Mouse (Mus musculus) brown adipose tissue, adult 24 weeks (tissue): ENCODE measurements around the gene Stk36. TPM values are rescaled to one million over a fixed set of nuclear protein-coding genes. Genes with fewer than 3 reads are reported as not detected.

Source experiments
- H3K27ac ChIP-seq: fragments of 200-500 bp; replicated peaks from 2 replicates; pipeline ENCODE4 v1.5.1; 2012; ENCODE audit warnings: low read depth, mild to moderate bottlenecking, low read length
- H3K4me1 ChIP-seq: fragments of 200-500 bp; 2 replicates; pipeline ENCODE4 v1.6.1; 2012; ENCODE audit warnings: low read length, mixed read lengths; ENCODE audit not compliant: control insufficient read depth, insufficient read depth, insufficient read length
- H3K4me3 ChIP-seq: fragments of 200-500 bp; 2 replicates; pipeline ENCODE4 v1.5.1; 2012; ENCODE audit warnings: low read depth, mild to moderate bottlenecking, low read length, moderate library complexity; ENCODE audit not compliant: insufficient read depth
- polyA plus RNA-seq: library from polyadenylated mRNA; stranded (reverse); fragments of >200 nt; gene quantifications from 2 replicates; pipeline ENCODE4 v1.2.4, GENCODE M21; 2012; ENCODE audit not compliant: missing spikeins, insufficient read depth, insufficient read length

The Stk36 gene
- polyA plus RNA-seq, result 0.58 and 1.5 TPM in 2 replicates

GRCm38 (mm10) chr1:74601267-74601962 lies at the start of gene Stk36, which contains the start of gene Rnf25:
Gene Stk36 (plus strand): TSS chr1:74601445.
Gene Rnf25 (minus strand): TSS chr1:74601397.
- Histone ChIP-seq H3K4me1 (0 out of 2 replicates have a peak, but pooled peaks cover 2% of the 10 kb centered on the region), H3K27ac (peak within 1 kb of the TSS; percentile 86), H3K4me3 (peak within 1 kb of the TSS; percentile 95)

DNA sequence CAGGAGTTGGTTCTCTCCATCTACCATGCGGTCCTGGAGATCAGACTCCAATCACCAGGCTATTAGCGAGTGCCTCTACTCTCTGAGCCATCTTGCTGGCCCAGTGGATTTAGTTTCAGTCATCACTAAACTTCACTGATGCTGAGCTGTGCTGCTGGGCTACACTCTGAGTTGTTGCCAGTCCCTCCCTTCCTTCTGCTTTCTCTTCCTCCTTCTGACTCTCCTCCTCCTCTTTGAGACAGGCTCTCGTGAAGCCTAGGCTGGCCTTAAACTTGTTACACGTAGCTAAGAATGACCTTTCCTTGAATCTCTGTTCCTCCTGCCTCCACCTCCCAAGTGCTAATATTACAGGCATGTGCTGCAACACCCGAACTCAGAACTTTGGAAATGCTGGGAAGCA lies 42.2 kb upstream of the Stk36 start:
- Histone ChIP-seq H3K4me3 (no peak overlapping the region), H3K27ac (no peak overlapping the region), H3K4me1 (no peaks in the 10 kb centered on the region)

DNA sequence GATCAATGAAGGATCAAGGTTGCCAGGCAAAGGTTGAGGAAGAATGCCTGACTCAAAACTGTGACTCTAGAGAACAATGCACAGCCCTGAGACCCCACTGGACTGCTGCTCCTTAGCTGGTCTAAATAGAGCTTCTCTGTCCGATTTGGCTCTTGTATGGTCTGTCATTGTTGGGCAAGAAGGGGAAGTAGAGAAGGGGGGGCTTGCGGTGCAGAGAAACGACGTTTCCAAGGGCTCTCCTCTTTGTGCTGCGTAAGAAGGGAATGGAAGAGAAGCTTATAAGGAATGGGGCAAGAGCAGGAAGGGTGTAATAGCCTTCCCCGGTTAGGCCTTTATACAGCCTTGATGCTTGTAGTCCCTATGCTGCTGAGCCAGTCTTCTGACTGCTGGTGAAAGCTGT lies 35.4 kb upstream of the Stk36 start:
- H3K27ac ChIP-seq, result no peak overlapping the region
- no peak overlapping the region for H3K4me3 ChIP-seq
- H3K4me1 ChIP-seq, result no peaks in the 10 kb centered on the region

GRCm38 (mm10) chr1:74569739-74570719 lies 31.2 kb upstream of the Stk36 start:
- H3K27ac ChIP-seq, result no peak overlapping the region
- H3K4me1 ChIP-seq, result no peaks in the 10 kb centered on the region
- no peak overlapping the region for H3K4me3 ChIP-seq

DNA sequence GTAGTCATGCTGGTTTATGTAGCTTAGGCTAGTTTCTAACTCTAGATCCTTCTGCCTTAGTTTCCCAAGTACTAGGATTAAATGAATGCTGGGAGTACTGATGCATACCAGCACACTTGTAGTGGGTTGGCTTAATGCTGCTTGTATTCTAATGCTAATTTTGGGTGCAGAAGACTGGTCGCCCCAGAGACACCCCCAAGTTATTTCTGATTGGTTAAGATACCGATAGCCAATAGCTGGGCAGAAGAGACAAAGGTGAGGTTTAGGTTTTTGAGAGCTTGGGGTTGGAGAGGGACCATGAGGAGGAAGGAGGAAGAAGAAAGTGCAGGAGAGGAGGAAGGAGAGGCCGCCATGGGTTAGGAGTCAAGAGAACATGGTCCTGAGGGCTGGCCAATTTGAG lies 18.6 kb upstream of the Stk36 start:
- H3K4me1 ChIP-seq, result peaks cover 2% of the 10 kb centered on the region; the same call in 1 of the 2 replicates

GRCm38 (mm10) chr1:74584616-74585398 lies 16.4 kb upstream of the Stk36 start:
- Histone ChIP-seq H3K4me3 (no peak overlapping the region), H3K4me1 (peaks cover 4% of the 10 kb centered on the region; the same call in 1 of the 2 replicates), H3K27ac (no peak overlapping the region)

More for the DNA sequence above, 18.6 kb upstream of the Stk36 start:
- Histone ChIP-seq H3K4me3 (no peak overlapping the region), H3K27ac (no peak overlapping the region)

DNA sequence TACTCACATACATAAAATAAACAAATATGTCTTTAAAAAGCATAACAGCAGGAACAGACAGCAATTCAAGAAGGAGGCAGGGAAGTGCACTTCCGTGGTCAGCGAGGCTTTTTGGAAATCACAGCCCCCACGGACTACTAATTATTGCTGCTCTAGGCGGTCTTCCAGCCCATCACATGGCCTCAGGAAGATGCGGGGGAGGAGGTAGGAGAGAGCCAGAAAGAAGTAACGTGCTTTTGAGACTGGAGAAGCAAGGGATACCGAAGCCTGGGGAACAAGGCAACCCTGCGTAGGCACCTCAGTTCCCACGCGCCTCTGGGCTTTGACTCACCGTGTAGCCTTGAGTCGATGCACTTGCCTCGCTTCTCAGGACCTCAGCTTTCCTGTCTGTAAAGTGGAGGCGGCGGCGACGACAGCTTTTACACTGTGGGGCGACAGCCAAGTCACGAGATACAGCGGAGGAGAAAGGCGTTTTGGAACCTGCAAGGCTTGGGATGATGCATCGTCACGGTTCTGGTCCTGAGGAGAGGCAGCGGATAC lies 13.9 kb upstream of the Stk36 start:
- H3K27ac ChIP-seq, result peak overlapping the region; percentile 52
- peak overlapping the region; percentile 70 for H3K4me3 ChIP-seq

GRCm38 (mm10) chr1:74587773-74588445 lies 13.3 kb upstream of the Stk36 start, which contains the start of the genes Zfp142 and Bcs1l:
Gene Zfp142 (minus strand): TSS chr1:74588246.
Gene Bcs1l (plus strand): TSS chr1:74588289.
- Histone ChIP-seq H3K27ac (peak within 1 kb of the TSS; percentile 52), H3K4me1 (peaks cover 4% of the 10 kb centered on the region; the same call in 1 of the 2 replicates)

More for the DNA sequence above, 13.9 kb upstream of the Stk36 start:
- H3K4me1 ChIP-seq, result peaks cover 4% of the 10 kb centered on the region; the same call in 1 of the 2 replicates

DNA sequence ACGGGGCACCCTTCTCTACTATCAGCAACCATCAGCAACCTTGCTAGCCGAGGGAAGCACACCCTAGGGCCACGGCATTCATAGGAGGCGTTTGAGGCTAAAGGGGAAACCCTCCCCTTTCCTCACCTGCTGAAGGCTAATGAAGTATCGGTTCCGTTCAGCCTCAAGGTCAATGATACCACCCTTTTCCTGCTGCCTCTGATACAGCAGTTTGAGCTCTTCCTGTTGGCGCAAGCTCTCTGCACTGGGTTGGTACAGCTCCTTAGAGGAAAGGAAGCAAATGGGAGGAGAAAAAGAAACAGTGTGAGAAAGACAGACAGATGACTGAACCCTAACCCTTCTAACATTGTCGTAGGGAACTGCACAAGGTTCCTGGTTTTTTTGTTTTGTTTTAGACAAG lies 6.8 kb upstream of the Stk36 start:
- Histone ChIP-seq H3K27ac (no peak overlapping the region), H3K4me1 (no peaks in the 10 kb centered on the region), H3K4me3 (no peak overlapping the region)

More at GRCm38 (mm10) chr1:74587773-74588445, 13.3 kb upstream of the Stk36 start, which contains the start of the genes Zfp142 and Bcs1l:
- peak within 1 kb of the TSS; percentile 84 for H3K4me3 ChIP-seq

- H3K4me1 ChIP-seq, result 0 out of 2 replicates have a peak, but pooled peaks cover 2% of the 10 kb centered on the region
- peak overlapping the region; percentile 86 for H3K27ac ChIP-seq
- H3K4me3 ChIP-seq, result peak overlapping the region; percentile 95
Observed at GRCm38 (mm10) chr1:74600501-74601266, 561 bp upstream of the Stk36 start.

- H3K4me1 ChIP-seq, result no peaks in the 10 kb centered on the region
- no peak overlapping the region for H3K4me3 ChIP-seq
- no peak overlapping the region for H3K27ac ChIP-seq
Observed at GRCm38 (mm10) chr1:74624183-74624582, 22.9 kb downstream of the Stk36 start.

GRCm38 (mm10) chr1:74626076-74626475 lies 24.8 kb downstream of the Stk36 start:
- H3K27ac ChIP-seq, result no peak overlapping the region
- H3K4me1 ChIP-seq, result no peaks in the 10 kb centered on the region
- no peak overlapping the region for H3K4me3 ChIP-seq

GRCm38 (mm10) chr1:74628001-74628400 lies 26.8 kb downstream of the Stk36 start:
- Histone ChIP-seq H3K4me3 (no peak overlapping the region), H3K4me1 (no peaks in the 10 kb centered on the region), H3K27ac (no peak overlapping the region)
